Mouse (Mus musculus) c-Kit-positive CD71-negative TER-119-negative erythroid progenitor cells, embryonic 14.5 days (primary cell): ENCODE data around the gene Olfr1513.
"Not testable (repeated sequence)": the region's sequence is repeated elsewhere in the genome, so short reads cannot be mapped to it uniquely, and the experiment has no call there.

Experiments
- DNase-seq: peaks from one replicate; pipeline ENCODE4 v3.0.0-alpha.2; 2013; ENCODE audit warnings: low read depth

The Olfr1513 gene

GRCm38 (mm10) chr14:52356308-52356707 lies at the start of gene Olfr1513:
Gene Olfr1513 (minus strand): TSS chr14:52356408.
- DNase-seq: no peak

GRCm38 (mm10) chr14:52397279-52397678 lies 41.1 kb upstream of the Olfr1513 start, which contains the start of gene Olfr1511:
Gene Olfr1511 (minus strand): TSS chr14:52397379.
- DNase-seq: no peak

DNA sequence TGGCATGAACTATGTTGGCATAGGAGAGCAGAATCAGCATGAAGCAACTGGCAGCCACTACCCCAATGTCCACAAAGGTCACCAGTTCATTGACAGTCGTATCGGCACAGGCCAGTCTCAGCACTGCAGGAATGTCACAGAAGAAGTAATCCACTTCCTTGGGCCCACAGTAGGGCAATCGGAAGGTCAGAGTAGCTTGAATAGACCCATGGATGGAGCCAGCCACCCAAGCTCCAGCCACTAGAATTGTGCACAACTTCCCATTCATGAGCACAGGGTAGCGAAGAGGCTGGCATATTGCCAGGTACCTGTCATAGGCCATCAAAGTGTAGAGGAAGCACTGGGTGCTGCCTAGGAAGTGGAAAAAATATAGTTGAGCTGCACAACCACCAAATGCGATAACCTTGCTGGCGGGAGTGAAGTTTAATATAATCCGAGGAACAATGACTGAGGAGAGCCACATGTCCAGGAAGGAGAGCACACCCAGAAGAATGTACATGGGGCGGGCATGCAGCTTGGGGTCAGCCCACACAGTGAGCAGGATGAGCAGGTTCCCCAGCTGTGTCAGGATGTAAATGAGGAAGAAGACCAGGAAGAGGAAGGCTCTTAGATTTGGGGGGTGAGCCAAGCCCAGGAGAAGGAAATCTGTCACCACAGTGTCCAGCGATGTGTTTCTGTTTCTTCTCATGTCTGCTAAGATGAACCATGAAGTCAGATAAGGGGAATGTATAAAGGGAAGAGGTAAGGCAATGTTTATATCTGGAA lies 34.1 kb upstream of the Olfr1513 start:
- not testable (repeated sequence) for DNase-seq

DNA sequence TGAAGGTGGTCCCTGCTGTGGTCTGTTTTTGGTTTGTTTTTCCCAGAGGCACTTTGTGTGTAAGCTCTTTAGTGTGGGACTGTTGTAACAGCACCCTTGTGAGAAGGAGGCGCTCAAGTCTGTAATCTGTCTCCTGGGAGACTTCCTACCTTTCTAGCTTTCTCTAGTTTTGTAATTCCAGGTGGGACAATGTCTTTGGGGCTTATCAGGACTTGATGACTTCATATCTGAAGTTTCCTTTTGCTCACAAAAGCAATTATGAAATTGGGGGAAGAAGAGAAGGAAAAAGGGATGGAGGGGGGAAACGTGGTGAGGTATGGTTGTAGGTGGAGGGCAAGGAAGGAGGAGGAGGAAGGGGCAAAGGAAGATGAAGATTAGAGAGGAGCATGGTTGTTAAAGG lies 22.9 kb upstream of the Olfr1513 start, which contains the start of gene Olfr1512:
Olfr1512 (minus strand) TSS at position 101 of the 400 bp plus-strand sequence.
- DNase-seq: no peak

- DNase-seq: no peak
Observed at GRCm38 (mm10) chr14:52368741-52369140, 12.5 kb upstream of the Olfr1513 start.

DNA sequence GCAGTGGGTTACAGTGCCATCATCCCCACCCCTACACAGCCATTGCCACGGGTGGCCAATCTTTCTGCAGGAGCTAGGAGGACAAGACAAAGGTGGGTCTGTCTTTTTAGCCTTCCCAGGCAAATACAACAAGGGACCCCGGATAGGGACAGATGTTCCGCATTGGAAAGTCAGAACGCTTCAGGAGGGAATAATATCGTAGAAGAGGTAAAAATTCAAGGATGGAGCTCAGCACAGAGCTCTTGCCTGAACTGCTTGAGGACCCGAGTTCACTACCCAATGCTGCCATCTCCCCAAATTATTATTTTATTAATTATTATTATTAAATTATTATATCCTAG lies 16.7 kb downstream of the Olfr1513 start:
- DNase-seq: no peak

DNA sequence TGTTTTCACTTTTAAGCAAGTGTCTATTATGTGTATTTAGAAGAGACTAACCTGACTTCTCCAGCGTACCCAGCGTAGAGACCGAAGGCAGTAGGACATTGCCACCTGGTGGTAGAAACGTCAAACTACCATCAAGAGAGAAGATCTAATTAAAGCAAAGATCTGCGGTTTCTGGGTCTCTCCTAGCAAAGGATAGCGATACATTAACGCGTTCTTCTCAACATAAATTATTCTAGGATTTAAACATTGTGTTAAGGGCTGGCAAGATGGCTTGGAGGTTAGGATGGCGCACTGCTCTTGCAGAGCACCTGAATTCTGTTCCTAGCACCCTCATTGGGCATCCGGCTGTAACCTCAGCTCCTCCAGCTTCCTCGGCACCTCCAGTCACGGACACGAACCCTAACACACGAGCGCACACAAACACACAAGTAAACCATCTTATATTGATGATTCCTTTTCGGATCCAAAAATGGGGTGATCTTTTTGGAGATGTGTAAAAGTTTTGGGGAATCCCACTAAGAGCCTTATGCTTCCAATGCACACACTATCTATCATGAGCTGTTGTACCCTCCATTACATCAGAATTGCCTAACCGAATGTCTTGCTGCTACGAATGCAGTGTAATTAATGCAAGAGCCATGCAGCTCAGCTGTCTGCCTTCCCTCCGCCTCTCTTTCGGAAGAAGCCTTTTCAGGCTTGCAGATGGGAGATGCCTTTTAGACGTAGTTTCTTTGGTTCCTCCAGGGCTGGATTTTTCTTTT lies 17.3 kb downstream of the Olfr1513 start:
- peak; percentile 73 for DNase-seq

GRCm38 (mm10) chr14:52332171-52332570 lies 24.0 kb downstream of the Olfr1513 start:
- DNase-seq: no peak

- no peak for DNase-seq
Observed at GRCm38 (mm10) chr14:52331069-52331750, 25.0 kb downstream of the Olfr1513 start.

GRCm38 (mm10) chr14:52327910-52328812 lies 28.0 kb downstream of the Olfr1513 start, which contains the start of gene Sall2:
Gene Sall2 (minus strand): TSS chr14:52328762.
- no peak for DNase-seq

- DNase-seq: no peak
Observed at GRCm38 (mm10) chr14:52327375-52327901, 28.8 kb downstream of the Olfr1513 start.

GRCm38 (mm10) chr14:52325890-52326289 lies 30.3 kb downstream of the Olfr1513 start:
- DNase-seq: no peak

- DNase-seq: no peak
Observed at GRCm38 (mm10) chr14:52319361-52319760, 36.8 kb downstream of the Olfr1513 start.

DNA sequence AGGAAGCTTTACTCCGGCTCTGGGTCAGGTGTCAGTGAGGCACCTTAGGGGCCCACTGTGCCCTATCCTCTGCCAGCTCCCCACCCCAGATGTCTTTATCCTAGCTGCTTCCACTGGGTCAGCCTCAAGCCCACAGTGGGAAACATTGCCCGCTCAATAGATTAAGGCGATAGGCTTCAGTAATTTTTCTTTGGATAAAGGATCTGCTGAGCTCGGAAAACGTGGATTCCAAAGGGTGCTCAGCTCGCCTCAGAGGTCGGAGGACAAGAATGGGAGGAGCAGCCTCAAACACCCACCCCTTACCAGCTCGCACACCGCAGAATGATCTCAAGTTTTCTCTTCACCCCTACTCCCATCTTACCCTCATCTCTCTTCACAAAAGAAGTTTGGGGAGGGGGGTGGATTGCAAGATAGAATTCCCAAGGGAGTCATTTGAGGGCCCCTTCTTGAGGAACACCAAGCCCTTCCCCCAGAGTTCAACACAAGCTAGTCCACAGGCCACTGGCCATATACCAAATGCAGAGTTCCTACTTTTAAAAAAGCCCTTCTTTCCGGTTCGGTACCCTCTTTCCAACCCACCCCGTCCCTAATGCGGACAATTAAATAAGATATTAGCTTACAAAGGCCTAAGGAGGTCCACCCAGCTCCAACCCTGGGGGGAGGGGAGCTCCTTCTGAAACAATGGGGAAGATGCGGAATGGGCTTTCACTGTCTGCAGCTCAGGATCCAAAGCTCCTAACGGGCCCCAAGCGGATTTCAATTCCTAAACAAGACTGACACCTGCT lies 39.6 kb downstream of the Olfr1513 start:
- DNase-seq: no peak

GRCm38 (mm10) chr14:52315792-52316440 lies 40.3 kb downstream of the Olfr1513 start:
- DNase-seq: no peak

DNA sequence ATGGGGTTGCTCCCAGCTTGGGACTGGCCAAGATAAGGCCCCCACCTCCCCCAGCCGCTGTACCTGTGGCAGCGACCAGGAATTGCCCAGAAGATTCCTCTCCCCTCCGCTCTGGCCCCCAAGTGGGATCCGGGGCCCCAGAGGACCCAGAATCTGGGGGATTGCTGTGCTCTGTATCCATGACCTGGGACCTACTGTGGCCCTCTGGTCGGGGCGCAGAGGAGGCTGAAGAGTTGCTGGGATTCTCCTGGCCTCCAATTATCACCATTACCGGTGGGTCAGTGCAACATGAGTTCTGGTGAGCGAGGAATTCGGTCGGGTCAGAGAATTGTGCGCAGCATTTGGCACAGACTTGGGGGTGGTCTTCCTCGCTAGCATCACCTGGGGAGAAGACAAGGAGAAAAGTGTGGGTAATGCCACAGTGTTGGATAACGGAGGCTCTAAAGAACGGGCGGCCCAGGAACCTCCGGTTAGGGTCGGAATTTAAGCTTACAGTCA lies 40.9 kb downstream of the Olfr1513 start:
- no peak for DNase-seq

- no peak for DNase-seq
Observed at GRCm38 (mm10) chr14:52314808-52315150, 41.4 kb downstream of the Olfr1513 start.

DNA sequence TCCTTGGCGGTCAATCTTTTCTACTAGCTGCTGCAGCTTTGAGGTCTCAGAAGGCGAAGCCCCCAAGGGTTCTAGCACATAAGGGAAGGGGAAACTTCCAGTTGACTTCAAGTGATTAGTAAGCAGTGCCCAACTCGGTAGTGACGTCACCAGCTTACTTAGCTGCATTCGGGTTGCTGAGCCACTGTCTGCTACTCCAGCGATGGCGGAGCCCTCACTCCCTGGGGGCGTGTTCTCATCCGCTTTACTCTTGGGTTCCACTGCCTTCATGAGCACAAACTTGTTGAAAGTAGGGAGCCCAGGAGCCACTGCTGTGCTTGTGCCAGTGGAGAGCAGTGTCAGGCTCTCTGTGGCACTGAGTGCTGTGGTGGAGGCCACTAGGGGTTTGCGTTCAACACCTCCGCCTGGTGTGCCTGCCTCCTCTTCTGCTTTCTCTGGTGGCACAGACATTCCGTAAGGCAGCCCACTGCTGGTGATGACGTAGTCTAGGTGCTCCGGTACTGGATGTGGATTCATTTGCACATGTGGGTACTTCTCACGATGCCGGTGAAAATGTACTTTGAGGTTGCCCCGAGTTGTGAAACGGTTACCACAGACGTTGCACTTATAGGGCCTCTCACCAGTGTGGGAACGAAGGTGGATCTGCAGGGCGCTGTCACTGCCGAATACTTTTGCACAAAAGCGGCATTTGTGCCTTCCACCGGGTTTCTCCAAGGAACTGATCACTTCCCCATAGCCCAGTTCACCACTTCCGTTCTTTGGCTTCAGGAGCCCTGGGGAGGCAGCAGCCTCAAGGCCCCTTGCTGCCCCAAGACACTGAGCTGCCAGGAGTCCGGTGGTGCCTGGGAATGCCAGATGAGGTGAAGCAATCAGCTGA lies 42.0 kb downstream of the Olfr1513 start:
- DNase-seq: no peak

GRCm38 (mm10) chr14:52310906-52311305 lies 45.3 kb downstream of the Olfr1513 start:
- DNase-seq: no peak
